Mouse (Mus musculus) testis, adult 2 months (tissue): ENCODE measurements around the gene Mta1. TPM values are rescaled to one million over a fixed set of nuclear protein-coding genes. Genes with fewer than 3 reads are reported as not detected.

Experiments used
- H3K27ac ChIP-seq: fragments of 200-500 bp; 2 replicates; pipeline ENCODE4 v1.5.1; 2012; ENCODE audit warnings: low read depth, low read length; ENCODE audit not compliant: control insufficient read depth, insufficient read depth
- H3K27me3 ChIP-seq: fragments of 200-500 bp; 2 replicates; pipeline ENCODE4 v1.6.1; 2012; ENCODE audit warnings: mild to moderate bottlenecking, low read length, moderate library complexity; ENCODE audit not compliant: control insufficient read depth, insufficient read depth
- H3K36me3 ChIP-seq: fragments of 200-500 bp; 2 replicates; pipeline ENCODE4 v1.6.1; 2012; ENCODE audit warnings: mild to moderate bottlenecking, low read length; ENCODE audit not compliant: control insufficient read depth, insufficient read depth
- H3K4me1 ChIP-seq: fragments of 200-500 bp; 2 replicates; pipeline ENCODE4 v1.6.1; 2012; ENCODE audit warnings: low read length; ENCODE audit not compliant: control insufficient read depth, insufficient read depth
- H3K4me3 ChIP-seq: fragments of 200-500 bp; 2 replicates; pipeline ENCODE4 v1.5.1; 2012; ENCODE audit warnings: low read depth, mild to moderate bottlenecking, low read length, moderate library complexity, mixed read lengths; ENCODE audit not compliant: control insufficient read depth
- CTCF ChIP-seq: fragments of 200-500 bp; IDR thresholded peaks from 2 replicates; pipeline ENCODE4 v1.5.1; 2012; ENCODE audit warnings: low read depth, mild to moderate bottlenecking, inconsistent platforms, low read length, moderate library complexity; ENCODE audit not compliant: control insufficient read depth, insufficient read depth, insufficient replicate concordance
- POLR2A ChIP-seq: fragments of 200-500 bp; IDR thresholded peaks from 2 replicates; pipeline ENCODE4 v1.6.1; 2012; ENCODE audit warnings: low read depth, mild to moderate bottlenecking, inconsistent platforms, low read length, moderate library complexity; ENCODE audit not compliant: control insufficient read depth
- polyA plus RNA-seq: library from polyadenylated mRNA; depleted of rRNA; stranded (reverse); fragments of >200 nt; gene quantifications from 2 replicates; pipeline ENCODE4 v1.2.3, GENCODE M21; 2012

The Mta1 gene
- polyA plus RNA-seq, 1 experiment: 57.9 TPM

DNA sequence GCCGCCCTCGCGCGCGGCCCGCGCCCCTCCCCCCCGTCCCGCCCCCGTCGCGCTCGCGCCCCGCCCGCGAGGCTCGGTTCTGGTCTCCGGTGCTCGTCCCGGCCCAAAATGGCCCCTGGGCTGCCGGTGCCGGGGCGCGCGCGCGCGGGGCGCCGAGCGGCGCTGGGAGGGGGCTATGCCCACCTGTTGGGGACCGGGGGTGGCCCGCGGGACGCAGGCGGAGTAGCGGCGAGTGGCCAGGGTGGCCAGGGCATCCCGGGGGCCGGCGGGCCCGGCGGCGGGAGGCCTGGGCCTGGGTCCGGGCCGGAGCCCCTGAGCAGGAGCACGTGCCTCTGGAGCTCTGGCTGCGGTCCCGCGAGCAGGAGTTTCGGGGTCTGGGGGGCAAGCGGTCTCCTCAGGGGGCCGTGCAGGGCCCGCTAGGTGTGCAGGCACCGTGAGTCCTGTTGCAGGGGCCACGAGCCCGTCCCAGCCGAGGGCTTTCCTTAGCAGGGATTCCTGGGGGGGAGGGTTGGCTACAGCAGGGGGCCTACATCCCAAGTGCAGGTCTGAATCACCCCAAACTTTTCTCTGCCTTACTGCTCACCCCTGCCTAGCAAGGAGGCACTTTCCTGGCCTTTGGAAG, 563 bp downstream of the Mta1 start:
- no peaks in the 10 kb centered on the region for H3K27me3 ChIP-seq
- no peaks in the 10 kb centered on the region for H3K36me3 ChIP-seq
- TF ChIP-seq POLR2A: no peak
- H3K4me1 ChIP-seq: peaks cover 24% of the 10 kb centered on the region
- H3K4me3 ChIP-seq: peak overlapping the region; percentile 88
- peak overlapping the region; percentile 64 for H3K27ac ChIP-seq

DNA sequence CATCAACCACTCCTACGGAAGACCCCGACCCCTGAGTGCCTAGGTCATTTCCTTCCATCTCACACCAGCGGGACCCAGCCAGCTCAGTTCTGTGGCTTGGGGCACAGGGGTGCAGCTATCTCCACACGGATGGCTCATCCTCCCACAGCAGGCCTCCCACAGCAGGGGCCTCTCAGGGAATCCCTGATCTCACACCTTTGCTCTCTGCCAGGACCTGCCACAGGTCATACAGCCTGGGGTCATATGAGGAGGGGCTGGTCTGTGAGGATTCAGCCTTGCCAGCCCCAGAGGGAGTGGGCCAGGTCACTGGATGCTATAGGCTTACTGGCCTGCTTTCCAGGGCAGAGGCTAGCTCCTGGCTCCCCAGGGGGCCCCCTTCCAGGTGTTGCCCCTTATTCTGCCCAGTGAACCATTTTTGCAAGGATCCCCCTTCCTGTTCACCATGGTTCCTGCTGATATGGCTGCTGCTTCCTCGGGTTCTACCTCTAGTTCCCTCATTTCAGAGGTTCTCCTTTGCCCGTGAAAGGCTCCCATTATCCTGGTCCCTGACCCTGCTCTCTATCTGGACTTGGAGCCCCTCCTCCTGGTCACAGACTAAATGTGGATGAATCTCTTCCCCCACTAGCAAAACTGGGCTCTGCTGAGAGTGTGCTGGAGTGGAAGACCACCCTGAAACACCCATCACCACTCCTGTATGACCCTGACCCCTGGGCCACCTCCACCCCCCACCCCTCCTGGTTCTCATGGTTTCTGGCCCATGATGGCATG, 1.6 kb downstream of the Mta1 start:
- Histone ChIP-seq H3K36me3 (no peaks in the 10 kb centered on the region), H3K4me3 (no peak overlapping the region), H3K4me1 (peaks cover 28% of the 10 kb centered on the region), H3K27me3 (no peaks in the 10 kb centered on the region), H3K27ac (no peak overlapping the region)
- TF ChIP-seq CTCF (no peak), POLR2A (no peak)

DNA sequence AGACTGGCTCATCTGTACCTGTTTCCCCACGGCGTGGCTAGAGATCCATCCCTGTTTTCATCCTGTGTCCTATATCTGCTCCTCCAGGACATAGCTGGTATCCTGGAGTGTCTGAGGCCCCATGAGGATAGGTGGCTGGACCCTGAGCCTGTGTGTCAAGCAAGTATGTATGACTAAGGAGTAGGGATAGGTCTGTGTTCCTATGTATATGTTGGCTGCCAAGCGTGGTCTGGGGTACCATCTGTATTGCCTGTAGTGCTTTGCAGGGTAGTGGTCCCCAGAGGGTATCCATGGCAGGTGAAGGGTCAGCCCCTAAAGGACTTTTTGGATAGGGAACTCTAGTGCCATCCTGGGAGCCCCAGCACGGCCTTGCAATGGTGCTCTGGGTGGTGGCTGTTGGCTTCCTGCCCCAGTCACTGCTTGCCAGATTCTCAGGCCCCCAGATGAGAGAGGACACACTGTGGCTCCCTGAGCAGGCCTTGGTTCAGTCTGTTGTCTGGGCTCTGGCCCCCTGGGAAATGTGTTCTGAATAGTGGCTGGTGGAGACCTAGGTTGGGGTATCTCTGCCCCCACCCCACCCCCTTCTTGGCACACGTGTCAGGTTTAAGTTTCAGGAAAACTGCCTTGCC, 2.5 kb downstream of the Mta1 start:
- H3K4me1 ChIP-seq: peaks cover 28% of the 10 kb centered on the region
- TF ChIP-seq CTCF: no peak
- TF ChIP-seq POLR2A: no peak
- H3K4me3 ChIP-seq: no peak overlapping the region
- no peak overlapping the region for H3K27ac ChIP-seq
- H3K36me3 ChIP-seq: no peaks in the 10 kb centered on the region
- H3K27me3 ChIP-seq: no peaks in the 10 kb centered on the region

DNA sequence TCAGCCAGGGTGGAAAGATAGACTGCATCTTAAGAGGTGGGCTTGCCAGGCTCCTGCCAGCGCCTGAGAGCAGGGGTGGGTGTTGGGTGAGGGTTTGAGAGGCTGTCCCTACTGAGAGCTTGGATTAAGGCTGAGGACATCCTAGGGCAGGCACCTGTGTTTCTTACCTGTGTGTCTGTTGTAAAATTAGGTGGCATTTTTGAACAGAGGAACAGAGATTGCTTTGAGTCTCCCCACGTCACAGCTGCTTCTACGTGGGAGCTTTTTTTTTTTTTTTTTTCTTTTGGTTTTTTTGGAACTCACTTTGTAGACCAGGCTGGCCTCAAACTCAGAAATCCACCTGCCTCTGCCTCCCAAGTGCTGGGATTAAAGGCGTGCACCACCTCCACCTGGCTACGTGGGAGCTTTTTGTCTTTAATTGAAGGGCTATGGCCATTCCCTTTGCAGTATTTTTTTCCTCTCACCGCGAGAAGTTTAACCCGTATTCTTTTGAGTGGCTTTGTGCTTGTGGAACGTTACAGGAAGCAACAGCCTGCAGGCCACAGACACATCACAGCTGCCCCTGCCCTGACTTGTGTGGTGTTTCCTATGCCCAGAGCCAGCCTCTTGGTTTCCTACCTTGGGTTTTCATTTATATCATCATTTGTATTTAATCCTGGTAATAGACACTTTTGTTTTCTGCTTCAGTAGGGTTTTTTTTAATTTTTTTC, 3.3 kb downstream of the Mta1 start:
- no peak overlapping the region for H3K4me3 ChIP-seq
- H3K4me1 ChIP-seq: peaks cover 24% of the 10 kb centered on the region
- no peak overlapping the region for H3K27ac ChIP-seq
- no peak for TF ChIP-seq CTCF
- no peaks in the 10 kb centered on the region for H3K36me3 ChIP-seq
- H3K27me3 ChIP-seq: no peaks in the 10 kb centered on the region

DNA sequence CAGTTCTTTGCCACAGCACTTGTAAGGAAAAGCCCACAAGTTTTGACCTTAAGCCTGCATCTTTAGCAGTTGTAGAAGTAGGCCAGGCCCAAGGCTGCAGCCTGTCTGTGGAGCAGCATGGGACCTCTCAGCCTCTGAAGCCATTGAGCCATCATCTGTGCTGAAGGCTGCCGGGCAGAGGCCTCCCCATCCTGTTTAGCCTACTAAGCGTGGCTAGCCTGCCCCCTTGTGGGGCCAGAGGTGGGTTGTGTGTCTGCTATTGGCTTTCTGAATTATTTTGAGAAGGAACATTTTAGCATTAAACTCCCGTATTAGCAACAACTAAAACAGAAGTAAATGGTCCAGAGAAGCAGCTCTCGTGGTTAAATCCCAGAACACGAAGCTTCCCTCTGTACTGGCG, 4.4 kb downstream of the Mta1 start:
- H3K4me3 ChIP-seq: no peak overlapping the region
- H3K36me3 ChIP-seq: no peaks in the 10 kb centered on the region
- H3K27ac ChIP-seq: no peak overlapping the region
- H3K27me3 ChIP-seq: no peaks in the 10 kb centered on the region
- TF ChIP-seq CTCF (peak; percentile 47; the same call in 1 of the 2 replicates), POLR2A (no peak)
- peaks cover 15% of the 10 kb centered on the region for H3K4me1 ChIP-seq

DNA sequence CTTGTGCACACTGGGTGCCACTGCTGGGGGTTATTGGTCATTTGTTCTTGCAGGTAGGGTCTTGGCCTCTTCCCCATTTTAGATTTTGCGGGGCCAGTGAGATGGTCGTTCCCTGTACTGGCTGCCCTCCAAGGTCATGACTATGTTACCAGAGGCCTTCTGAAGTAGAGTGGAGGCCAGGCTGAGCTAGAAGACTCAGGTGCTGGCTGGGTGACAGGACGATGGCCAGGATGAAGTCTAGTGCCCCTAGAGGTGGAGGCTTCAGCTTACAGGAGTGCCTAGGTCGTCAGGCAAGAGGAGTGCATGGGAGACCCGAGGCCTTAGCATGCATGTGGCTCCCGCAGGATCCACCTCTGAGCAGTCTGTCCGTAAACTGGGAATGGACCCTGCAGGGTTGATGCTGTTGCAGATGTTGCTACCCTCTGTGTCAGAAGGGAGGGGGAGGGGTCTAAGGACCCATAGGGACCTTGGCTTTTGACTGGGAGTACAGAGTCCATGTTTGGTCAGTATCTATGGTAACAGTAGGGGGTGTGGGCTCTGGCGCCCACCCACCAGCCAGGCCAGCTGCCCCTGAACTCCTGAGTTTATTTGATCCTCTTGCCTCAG, 5.9 kb downstream of the Mta1 start:
- peaks cover 10% of the 10 kb centered on the region for H3K4me1 ChIP-seq
- H3K36me3 ChIP-seq: no peaks in the 10 kb centered on the region
- TF ChIP-seq POLR2A (no peak), CTCF (peak; percentile 32; the same call in 1 of the 2 replicates)
- no peak overlapping the region for H3K27ac ChIP-seq
- peak overlapping the region; percentile 11 for H3K4me3 ChIP-seq
- no peaks in the 10 kb centered on the region for H3K27me3 ChIP-seq

DNA sequence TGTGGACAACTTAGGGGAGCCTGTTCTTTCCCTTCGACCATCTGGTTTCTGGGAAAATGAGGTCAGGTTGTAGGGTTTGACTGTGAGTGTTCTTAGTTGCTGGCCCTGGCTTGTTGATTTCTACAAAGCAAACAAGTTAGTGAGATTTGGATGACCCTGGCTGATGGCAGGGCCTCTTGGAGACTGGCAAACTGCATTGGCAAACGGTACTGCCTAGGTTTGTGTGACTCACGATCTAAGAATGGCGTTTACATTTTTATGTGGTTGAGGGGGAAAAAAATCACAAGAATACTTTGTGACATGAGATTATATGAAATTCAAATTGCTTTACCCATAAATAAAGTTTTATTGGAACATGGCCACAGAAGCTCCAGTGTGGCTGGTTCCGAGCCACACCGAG, 8.3 kb downstream of the Mta1 start:
- Histone ChIP-seq H3K4me3 (no peak overlapping the region), H3K4me1 (peaks cover 5% of the 10 kb centered on the region; the same call in 1 of the 2 replicates), H3K27ac (no peak overlapping the region), H3K27me3 (no peaks in the 10 kb centered on the region), H3K36me3 (no peaks in the 10 kb centered on the region)
- TF ChIP-seq POLR2A: no peak
- TF ChIP-seq CTCF: no peak
